Mouse (Mus musculus) ES-Bruce4 (cell line): Measurements from ENCODE around the gene Ranbp1. TPM values are rescaled to one million over a fixed set of nuclear protein-coding genes. Genes with fewer than 3 reads are reported as not detected.

Source experiments
- H3K27ac ChIP-seq: 2 replicates; pipeline ENCODE4 v1.5.1; 2012; ENCODE audit warnings: low read length, inconsistent platforms; ENCODE audit not compliant: insufficient read depth
- H3K27me3 ChIP-seq: 2 replicates; pipeline ENCODE4 v1.6.1; 2012; ENCODE audit warnings: mild to moderate bottlenecking, low read length, inconsistent platforms; ENCODE audit not compliant: control insufficient read depth, poor library complexity, insufficient read depth, severe bottlenecking
- H3K36me3 ChIP-seq: 2 replicates; pipeline ENCODE4 v1.6.1; 2012; ENCODE audit warnings: inconsistent platforms, mild to moderate bottlenecking, low read length, moderate library complexity; ENCODE audit not compliant: control insufficient read depth, poor library complexity, insufficient read depth, severe bottlenecking
- H3K4me1 ChIP-seq: one replicate; pipeline ENCODE4 v1.8.1; 2011; ENCODE audit warnings: low read length; ENCODE audit not compliant: control insufficient read depth, insufficient read depth
- H3K4me3 ChIP-seq: 2 replicates; pipeline ENCODE4 v1.5.1; 2011; ENCODE audit warnings: low read depth, mild to moderate bottlenecking, low read length
- H3K9ac ChIP-seq: 2 replicates; pipeline ENCODE4 v1.6.1; 2012; ENCODE audit warnings: low read depth, mild to moderate bottlenecking, inconsistent platforms; ENCODE audit not compliant: poor library complexity, severe bottlenecking
- H3K9me3 ChIP-seq: replicated peaks from 2 replicates; pipeline ENCODE4 v1.6.1; 2012; ENCODE audit warnings: mild to moderate bottlenecking, low read length, inconsistent platforms; ENCODE audit not compliant: control insufficient read depth, poor library complexity, insufficient read depth, severe bottlenecking
- CTCF ChIP-seq: IDR thresholded peaks from one replicate; pipeline ENCODE4 v1.8.1; 2011; ENCODE audit warnings: low read depth, low read length
- EP300 ChIP-seq: IDR thresholded peaks from 2 replicates; pipeline ENCODE4 v1.6.1; 2011; ENCODE audit warnings: low read depth, low read length; ENCODE audit not compliant: insufficient read depth
- POLR2A ChIP-seq: IDR thresholded peaks from one replicate; pipeline ENCODE4 v1.8.1; 2011; ENCODE audit warnings: low read length; ENCODE audit not compliant: insufficient read depth
- polyA plus RNA-seq: library from polyadenylated mRNA; stranded (reverse); fragments of >200 nt; gene quantifications from 2 replicates; pipeline ENCODE4 v1.2.4, GENCODE M21; 2011; ENCODE audit warnings: low read depth; ENCODE audit not compliant: missing spikeins, insufficient read depth, insufficient read length

Gene Ranbp1
- polyA plus RNA-seq, 1 experiment: 515 TPM

DNA sequence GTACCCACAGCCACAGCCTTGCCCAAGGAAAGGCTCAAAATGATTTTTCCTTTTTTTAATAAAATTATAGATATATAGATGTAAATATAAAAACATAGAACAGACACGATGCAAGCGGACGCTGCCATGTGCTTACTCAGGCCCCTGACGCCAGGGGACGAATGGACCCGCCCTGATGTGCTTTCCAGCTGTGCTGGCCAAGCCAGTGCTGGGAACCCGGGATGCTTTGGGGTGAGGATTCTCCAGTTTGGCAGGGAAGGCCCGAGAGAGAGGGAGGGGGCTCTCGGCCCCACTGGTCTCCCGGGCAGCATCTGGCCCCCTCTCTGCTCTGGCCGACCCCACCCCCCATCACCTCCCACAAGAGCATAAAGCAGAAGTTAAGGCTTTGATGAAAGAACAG, 26.3 kb downstream of the Ranbp1 start:
- Histone ChIP-seq H3K27me3 (no peaks in the 10 kb centered on the region), H3K27ac (no peak overlapping the region), H3K36me3 (no peaks in the 10 kb centered on the region), H3K4me3 (no peak overlapping the region), H3K9me3 (no peaks in the 10 kb centered on the region), H3K9ac (no peak overlapping the region), H3K4me1 (no peaks in the 10 kb centered on the region)
- TF ChIP-seq EP300 (no peak), POLR2A (no peak), CTCF (no peak)

DNA sequence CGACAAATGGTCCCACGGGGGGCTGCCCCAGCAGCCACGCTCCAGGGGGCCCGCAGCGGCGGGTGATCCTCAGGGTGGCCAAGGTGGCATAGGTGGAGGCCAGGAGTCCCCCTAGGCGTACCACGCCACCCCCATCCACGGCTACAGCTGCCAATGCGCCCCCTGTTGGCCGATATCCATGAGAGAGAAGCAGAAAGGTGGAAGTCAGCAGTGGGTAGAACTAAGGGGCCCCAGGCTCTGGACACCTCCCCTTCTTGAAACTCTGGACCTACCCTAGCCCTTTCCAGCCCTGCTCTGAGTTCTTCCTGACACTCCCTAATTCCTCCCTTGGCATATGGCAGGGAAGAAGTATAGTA, 27.0 kb downstream of the Ranbp1 start:
- no peak overlapping the region for H3K9ac ChIP-seq
- H3K36me3 ChIP-seq: no peaks in the 10 kb centered on the region
- no peaks in the 10 kb centered on the region for H3K4me1 ChIP-seq
- H3K27ac ChIP-seq: no peak overlapping the region
- H3K4me3 ChIP-seq: no peak overlapping the region
- H3K27me3 ChIP-seq: no peaks in the 10 kb centered on the region
- no peaks in the 10 kb centered on the region for H3K9me3 ChIP-seq
- TF ChIP-seq POLR2A (no peak), EP300 (no peak), CTCF (peak; percentile 34)

GRCm38 (mm10) chr16:18220856-18221542, 27.5 kb downstream of the Ranbp1 start:
- H3K27me3 ChIP-seq: no peaks in the 10 kb centered on the region
- H3K4me1 ChIP-seq: no peaks in the 10 kb centered on the region
- no peak overlapping the region for H3K4me3 ChIP-seq
- H3K9me3 ChIP-seq: no peaks in the 10 kb centered on the region
- no peaks in the 10 kb centered on the region for H3K36me3 ChIP-seq
- no peak overlapping the region for H3K9ac ChIP-seq
- no peak overlapping the region for H3K27ac ChIP-seq
- TF ChIP-seq EP300 (no peak), POLR2A (no peak), CTCF (no peak)

DNA sequence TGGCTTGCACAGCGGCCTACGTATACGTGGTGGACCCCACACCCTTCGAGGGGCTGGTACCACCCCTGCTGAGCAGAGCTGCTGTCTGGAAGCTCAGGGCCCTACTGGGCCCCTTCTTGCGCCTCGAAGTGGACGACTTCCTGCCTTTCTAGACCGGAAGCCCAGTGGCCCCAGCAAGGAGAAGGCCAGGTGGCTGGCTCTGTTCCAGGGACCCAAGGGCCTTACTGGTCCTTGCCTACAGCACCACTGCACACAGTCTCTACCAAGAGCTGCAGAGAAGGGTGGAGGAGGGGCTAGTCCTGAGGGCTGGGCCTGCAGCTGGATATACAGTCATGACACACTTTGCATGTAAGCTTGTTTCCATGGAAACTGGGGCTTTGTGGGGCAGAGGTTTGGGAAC, 28.5 kb downstream of the Ranbp1 start:
- Histone ChIP-seq H3K4me1 (no peaks in the 10 kb centered on the region), H3K4me3 (no peak overlapping the region), H3K9ac (no peak overlapping the region), H3K9me3 (no peaks in the 10 kb centered on the region), H3K27ac (no peak overlapping the region), H3K36me3 (no peaks in the 10 kb centered on the region), H3K27me3 (no peaks in the 10 kb centered on the region)
- TF ChIP-seq POLR2A (no peak), EP300 (no peak), CTCF (no peak)

DNA sequence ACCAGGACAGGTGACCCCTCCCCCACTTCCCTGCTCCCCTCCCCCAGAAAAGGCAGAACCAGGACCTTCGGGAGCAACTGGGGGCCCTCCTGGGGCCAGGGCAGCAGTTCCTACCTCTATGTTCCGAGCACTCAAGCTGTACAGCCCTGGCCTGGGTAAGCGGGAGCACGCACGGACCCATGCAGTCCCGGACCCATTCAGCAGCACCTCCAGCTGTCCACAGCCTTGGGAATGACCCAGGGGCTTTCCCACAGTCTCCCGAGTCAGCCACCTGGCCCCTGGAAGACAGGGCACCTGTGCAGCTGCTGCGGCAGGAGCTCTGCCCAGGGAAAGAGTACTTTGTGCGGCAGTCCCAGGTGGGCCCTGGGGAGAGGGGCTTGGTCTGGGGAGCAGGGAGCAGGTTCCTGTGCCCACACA, 29.9 kb downstream of the Ranbp1 start:
- Histone ChIP-seq H3K27me3 (no peaks in the 10 kb centered on the region), H3K9ac (no peak overlapping the region), H3K4me1 (no peaks in the 10 kb centered on the region), H3K27ac (no peak overlapping the region), H3K36me3 (no peaks in the 10 kb centered on the region), H3K4me3 (no peak overlapping the region), H3K9me3 (no peaks in the 10 kb centered on the region)
- TF ChIP-seq EP300 (no peak), CTCF (no peak)

DNA sequence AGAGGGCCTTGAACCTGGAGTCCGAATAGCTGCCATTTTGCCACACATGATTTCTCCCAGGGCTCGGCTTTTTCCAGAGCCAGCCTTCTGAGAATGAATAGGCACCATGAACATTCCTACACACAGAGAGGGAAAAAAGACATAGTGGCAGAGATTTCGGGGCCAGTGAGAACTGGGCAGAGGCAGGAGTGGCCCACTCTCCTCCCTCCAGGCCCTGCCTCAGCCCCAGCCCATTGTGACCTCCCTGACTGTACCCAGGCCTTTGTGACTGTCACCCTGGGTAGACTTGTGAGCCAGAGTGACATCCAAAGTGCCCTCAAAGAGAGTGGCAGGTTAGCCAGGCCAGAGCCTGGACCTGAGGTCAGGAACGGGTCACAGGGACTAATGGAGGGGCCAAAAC, 31.0 kb downstream of the Ranbp1 start, which contains the start of gene Ccdc188:
Gene Ccdc188 (plus strand): TSS at position 301 of the 400 bp plus-strand sequence.
- H3K27me3 ChIP-seq: no peaks in the 10 kb centered on the region
- H3K4me3 ChIP-seq: no peak within 1 kb of the TSS
- no peaks in the 10 kb centered on the region for H3K36me3 ChIP-seq
- no peak within 1 kb of the TSS for H3K9ac ChIP-seq
- no peaks in the 10 kb centered on the region for H3K4me1 ChIP-seq
- no peak within 1 kb of the TSS for H3K27ac ChIP-seq
- TF ChIP-seq POLR2A (no peak), CTCF (no peak), EP300 (no peak)
- no peaks in the 10 kb centered on the region for H3K9me3 ChIP-seq
